Mouse (Mus musculus): ENCODE data around the gene Cd47.

DNA sequence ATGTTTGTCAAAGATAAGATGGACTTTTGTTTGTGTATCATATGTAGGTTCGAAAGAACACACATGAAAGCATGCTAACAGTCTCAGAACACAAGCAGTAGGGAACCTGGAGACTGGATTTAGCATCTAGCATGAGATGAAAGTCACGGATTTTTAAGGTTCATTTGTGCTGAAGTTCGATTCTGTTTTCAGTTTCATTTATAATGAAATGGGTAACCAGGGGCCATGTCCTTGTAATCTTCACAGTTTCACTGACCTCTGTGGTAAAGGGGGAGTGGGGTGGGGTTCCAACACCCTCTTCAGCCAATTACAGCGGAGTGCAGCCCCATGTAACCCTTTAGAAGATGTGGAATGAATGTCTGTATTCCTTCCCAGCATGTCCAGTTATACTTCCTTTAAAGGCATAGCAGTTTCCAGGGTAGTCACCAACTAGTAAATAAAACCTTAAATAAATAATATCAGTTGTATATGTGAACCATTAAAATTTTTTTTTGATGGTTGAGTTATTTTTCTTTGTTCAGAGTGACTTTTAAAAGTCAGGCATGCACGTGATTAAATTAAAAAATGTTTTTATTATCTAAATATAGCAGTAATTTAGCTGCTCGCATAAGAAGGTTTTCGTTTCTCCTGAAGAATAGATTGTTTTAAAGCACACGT is 57.3 kb downstream of the Cd47 start:
- TF ChIP-seq CTCF (IDR thresholded peaks at IDR 0.05; ENCODE audit: low read depth, low read length) (no peak), POLR2A (IDR thresholded peaks at IDR 0.05; ENCODE audit: extremely low read depth, insufficient read depth, low read length) (no peak)

All from liver, adult 2 months (tissue).